Mouse (Mus musculus) liver, embryonic 11.5 days (tissue): ENCODE results near the gene Hesx1. TPM values are rescaled to one million over a fixed set of nuclear protein-coding genes. Genes with fewer than 3 reads are reported as not detected.
"Not testable (repeated sequence)": the region's sequence is repeated elsewhere in the genome, so short reads cannot be mapped to it uniquely, and the experiment has no call there.

Experiments
- ATAC-seq: fragments of 200-750 bp; cut with Nextera tagmentation; replicated peaks from 2 replicates; pipeline ENCODE4 v1.8.0; 2017; ENCODE audit warnings: moderate number of reproducible peaks, mild to moderate bottlenecking, moderate TSS enrichment, moderate library complexity; ENCODE audit not compliant: low FRiP score
- DNase-seq: peaks from one replicate; pipeline ENCODE4 v3.0.0-alpha.2; 2017; ENCODE audit warnings: low spot score
- H3K27ac ChIP-seq: fragments of 300-500 bp; sonication (generic); 2 replicates; pipeline ENCODE4 v1.5.1; 2014; ENCODE audit warnings: mild to moderate bottlenecking, low read depth, low read length, control low read depth
- H3K27me3 ChIP-seq: fragments of 300-500 bp; sonication (generic); replicated peaks from 2 replicates; pipeline ENCODE4 v1.6.1; 2014; ENCODE audit warnings: low read length, mixed read lengths; ENCODE audit not compliant: control insufficient read depth, insufficient read depth
- H3K36me3 ChIP-seq: fragments of 300-500 bp; sonication (generic); 2 replicates; pipeline ENCODE4 v1.6.1; 2014; ENCODE audit warnings: mild to moderate bottlenecking, low read length, moderate library complexity, mixed read lengths; ENCODE audit not compliant: control insufficient read depth, insufficient read depth
- H3K4me1 ChIP-seq: fragments of 300-500 bp; sonication (generic); replicated peaks from 2 replicates; pipeline ENCODE4 v1.6.1; 2014; ENCODE audit warnings: low read length, mixed read lengths; ENCODE audit not compliant: control insufficient read depth, insufficient read depth
- H3K4me2 ChIP-seq: fragments of 300-500 bp; sonication (generic); 2 replicates; pipeline ENCODE4 v1.6.1; 2014; ENCODE audit warnings: mild to moderate bottlenecking, control low read depth, moderate library complexity
- H3K4me3 ChIP-seq: fragments of 300-500 bp; sonication (generic); 2 replicates; pipeline ENCODE4 v1.5.1; 2014; ENCODE audit warnings: low read depth, low read length, control low read depth
- H3K9ac ChIP-seq: fragments of 300-500 bp; sonication (generic); 2 replicates; pipeline ENCODE4 v1.6.1; 2014; ENCODE audit warnings: low read depth, low read length, control low read depth
- H3K9me3 ChIP-seq: fragments of 300-500 bp; sonication (generic); 2 replicates; pipeline ENCODE4 v1.6.1; 2016; ENCODE audit warnings: low read length, inconsistent platforms, mixed read lengths; ENCODE audit not compliant: control insufficient read depth
- WGBS: fragments of 180-500 bp; shearing (Covaris S2); extraction: QIAGEN DNeasy Blood & Tissue Kit; methylation state at CpG from one replicate; pipeline ENCODE4 v1.1.7; 2014; 5-methylcytosine and 5-hydroxymethylcytosine counted together
- polyA plus RNA-seq: library from polyadenylated mRNA; unstranded; fragments of >200 nt; fragmentation: Nextera tagmentation; extraction: Ambion mirVana; gene quantifications from 2 replicates; pipeline ENCODE4 v1.2.1, GENCODE M21; 2014

The Hesx1 gene
- 18.0 and 22.0 TPM in 2 replicates for polyA plus RNA-seq

- Histone ChIP-seq H3K4me2 (peak within 1 kb of the TSS; percentile 71), H3K36me3 (no peaks in the 10 kb centered on the region), H3K9me3 (no peaks in the 10 kb centered on the region), H3K4me3 (peak within 1 kb of the TSS; percentile 44), H3K9ac (peak within 1 kb of the TSS; percentile 40; the same call in 1 of the 2 replicates), H3K27ac (peak within 1 kb of the TSS; percentile 19; the same call in 1 of the 2 replicates), H3K27me3 (no peaks in the 10 kb centered on the region), H3K4me1 (peaks cover 9% of the 10 kb centered on the region)
- peak; percentile 74 for ATAC-seq
- peak; percentile 67 for DNase-seq
- 4% methylated on average over 16 of the region's 16 CpGs for WGBS
Observed at GRCm38 (mm10) chr14:26994211-26994741, at the start of gene Hesx1. TSS of gene Hesx1 (plus strand) at chr14:26994416.

DNA sequence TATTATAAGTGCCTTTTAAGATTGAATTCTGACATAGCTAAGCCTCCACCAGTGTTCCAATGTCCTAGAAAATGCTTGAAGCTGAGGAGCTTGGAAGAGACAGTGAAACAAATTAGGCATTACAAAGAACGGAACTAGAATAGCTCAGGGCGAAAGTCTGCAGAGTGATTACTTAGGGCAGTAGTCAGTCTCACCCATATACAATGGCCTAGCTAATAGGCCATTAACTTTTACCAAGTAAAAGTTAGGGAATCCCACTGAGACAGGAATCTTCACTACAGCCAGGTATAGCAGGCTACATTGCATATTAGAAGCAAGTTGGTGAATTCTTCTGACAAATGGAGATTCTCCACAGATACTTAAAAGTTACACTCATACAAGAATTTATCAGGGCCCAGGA, 38.1 kb upstream of the Hesx1 start:
- H3K36me3 ChIP-seq, H3K27ac ChIP-seq, H3K9ac ChIP-seq, H3K4me2 ChIP-seq, DNase-seq, H3K9me3 ChIP-seq, H3K4me1 ChIP-seq, ATAC-seq, H3K4me3 ChIP-seq, H3K27me3 ChIP-seq: not testable (repeated sequence)
- 93% methylated on average over 2 of the region's 2 CpGs for WGBS

DNA sequence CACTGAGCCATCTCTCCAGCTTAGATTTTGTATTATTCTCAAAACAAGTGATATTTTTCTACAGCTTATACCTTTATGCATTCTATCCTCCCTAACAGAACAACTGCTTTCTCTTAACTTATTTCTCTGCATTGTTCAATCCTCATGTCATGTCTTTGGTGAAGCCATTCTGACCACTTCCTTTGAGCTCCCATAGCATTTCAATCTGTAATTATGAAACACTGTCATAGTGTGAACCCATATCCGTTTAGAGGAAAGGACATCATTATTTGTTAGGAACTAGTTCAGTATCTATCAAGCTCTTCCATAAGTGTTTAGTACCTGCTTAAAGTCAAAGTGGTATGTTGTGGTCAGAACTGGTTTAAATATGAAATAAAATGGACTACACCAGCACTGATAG, 33.7 kb upstream of the Hesx1 start:
- Histone ChIP-seq H3K27ac (no peak overlapping the region), H3K9me3 (no peaks in the 10 kb centered on the region), H3K4me2 (no peak overlapping the region), H3K9ac (no peak overlapping the region), H3K36me3 (no peaks in the 10 kb centered on the region), H3K27me3 (no peaks in the 10 kb centered on the region), H3K4me3 (no peak overlapping the region), H3K4me1 (no peaks in the 10 kb centered on the region)
- DNase-seq (no peak), ATAC-seq (no peak)
- WGBS: 81% methylated on average over 1 of the region's 1 CpGs

DNA sequence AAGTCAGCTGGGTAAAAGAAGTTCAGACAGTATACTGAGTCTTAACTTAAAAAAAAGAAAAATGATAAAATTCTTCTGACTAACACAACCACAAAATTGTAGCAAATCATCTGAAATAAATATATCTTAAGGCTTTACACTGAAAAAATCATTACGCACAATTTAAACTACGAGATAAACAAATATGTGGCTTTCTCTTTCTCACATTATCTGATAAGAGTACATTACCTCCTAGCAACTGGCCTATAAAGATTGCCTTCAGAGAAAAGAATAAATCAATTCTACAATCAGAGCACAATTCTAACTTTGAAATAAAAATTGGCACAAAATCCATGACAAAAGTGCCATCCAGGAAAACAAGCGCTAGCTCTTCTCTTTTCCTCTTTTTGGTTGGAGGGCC, 25.1 kb upstream of the Hesx1 start:
- H3K27me3 ChIP-seq: no peaks in the 10 kb centered on the region
- no peak overlapping the region for H3K9ac ChIP-seq
- no peaks in the 10 kb centered on the region for H3K9me3 ChIP-seq
- H3K4me2 ChIP-seq: peak overlapping the region; percentile 83
- DNase-seq (no peak), ATAC-seq (no peak)
- WGBS: 69% methylated on average over 3 of the region's 3 CpGs
- H3K4me1 ChIP-seq: peaks cover 2% of the 10 kb centered on the region; the same call in 1 of the 2 replicates
- no peaks in the 10 kb centered on the region for H3K36me3 ChIP-seq
- H3K4me3 ChIP-seq: peak overlapping the region; percentile 93
- H3K27ac ChIP-seq: no peak overlapping the region

DNA sequence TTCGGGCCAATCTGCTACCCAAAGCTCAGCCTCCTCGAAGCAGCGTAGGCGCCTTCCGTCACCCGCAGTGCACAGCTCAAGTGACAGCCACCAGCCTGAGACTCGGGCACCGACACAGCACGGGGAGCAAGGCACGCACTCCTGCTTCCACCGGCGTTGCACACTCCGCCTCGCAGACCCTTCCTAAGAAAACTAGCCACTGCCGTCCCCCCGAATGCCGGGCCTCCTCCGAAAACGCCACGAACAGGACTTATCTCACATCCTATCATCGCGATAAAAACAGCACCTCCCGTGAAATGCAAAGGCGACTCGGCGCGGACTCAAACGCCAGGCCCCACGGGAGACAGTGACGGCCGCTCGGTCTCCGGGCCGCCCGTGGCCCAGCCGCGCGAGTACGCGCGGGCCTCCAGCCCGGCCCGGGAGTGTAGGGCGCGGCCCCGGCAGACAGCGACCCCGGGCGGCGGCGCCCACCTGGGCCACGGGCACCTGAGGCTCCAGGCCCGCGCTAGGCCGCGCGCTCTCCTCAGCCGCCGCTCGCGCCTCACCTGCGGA, 24.3 kb upstream of the Hesx1 start:
- no peaks in the 10 kb centered on the region for H3K36me3 ChIP-seq
- peaks cover 2% of the 10 kb centered on the region; the same call in 1 of the 2 replicates for H3K4me1 ChIP-seq
- H3K27me3 ChIP-seq: no peaks in the 10 kb centered on the region
- DNase-seq (no peak), ATAC-seq (peak; percentile 84)
- H3K27ac ChIP-seq: peak overlapping the region; percentile 48
- peak overlapping the region; percentile 83 for H3K4me2 ChIP-seq
- peak overlapping the region; percentile 83 for H3K9ac ChIP-seq
- H3K9me3 ChIP-seq: no peaks in the 10 kb centered on the region
- under 1% methylated on average over 62 of the region's 62 CpGs for WGBS
- peak overlapping the region; percentile 93 for H3K4me3 ChIP-seq

GRCm38 (mm10) chr14:26970439-26970932, 23.7 kb upstream of the Hesx1 start:
- WGBS: under 1% methylated on average over 53 of the region's 53 CpGs
- Histone ChIP-seq H3K9ac (peak overlapping the region; percentile 83), H3K9me3 (no peaks in the 10 kb centered on the region), H3K4me1 (peaks cover 2% of the 10 kb centered on the region; the same call in 1 of the 2 replicates), H3K27me3 (no peaks in the 10 kb centered on the region), H3K4me2 (peak overlapping the region; percentile 83), H3K36me3 (no peaks in the 10 kb centered on the region), H3K4me3 (peak overlapping the region; percentile 93), H3K27ac (peak overlapping the region; percentile 48)
- DNase-seq: peak; percentile 98
- peak; percentile 98 for ATAC-seq

DNA sequence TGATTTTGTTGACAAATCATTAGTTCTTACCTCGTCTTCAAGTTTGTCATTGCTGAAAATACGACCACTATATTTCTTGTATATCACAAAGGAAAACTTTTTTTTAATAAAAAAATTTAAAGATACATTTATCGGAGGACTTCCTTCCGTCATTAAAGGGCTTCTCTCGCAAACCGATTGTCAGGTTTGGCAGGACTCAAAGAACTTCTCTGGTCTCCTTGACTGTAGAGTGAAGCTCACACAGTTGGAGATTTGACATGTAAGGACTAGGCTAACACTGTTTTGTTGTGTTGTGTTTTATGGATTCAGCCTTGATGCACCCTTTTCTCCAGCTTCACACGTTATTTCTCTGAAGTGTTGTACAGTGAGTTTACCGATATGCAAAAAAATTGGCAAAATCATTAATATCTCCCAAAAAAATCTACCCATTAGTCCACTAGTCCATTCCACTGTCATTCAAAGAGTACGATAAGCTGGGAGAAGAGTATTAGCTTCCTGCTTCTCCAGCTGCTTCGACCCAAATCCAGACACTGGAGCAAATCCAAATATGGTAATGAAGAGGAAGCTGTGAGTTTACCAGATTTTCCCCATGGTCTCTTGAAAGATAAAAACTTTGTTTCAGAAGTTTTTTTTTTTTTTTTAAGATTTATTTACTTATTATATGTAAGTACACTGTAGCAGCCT, 23.0 kb upstream of the Hesx1 start, which contains the start of gene Appl1:
Gene Appl1 (minus strand): TSS at position 127 of the 684 bp plus-strand sequence.
- H3K27ac ChIP-seq: peak within 1 kb of the TSS; percentile 48
- H3K27me3 ChIP-seq: no peaks in the 10 kb centered on the region
- DNase-seq (no peak), ATAC-seq (no peak)
- H3K4me3 ChIP-seq: peak within 1 kb of the TSS; percentile 93
- H3K9me3 ChIP-seq: no peaks in the 10 kb centered on the region
- WGBS: 33% methylated on average over 10 of the region's 10 CpGs
- H3K9ac ChIP-seq: peak within 1 kb of the TSS; percentile 83
- no peaks in the 10 kb centered on the region for H3K36me3 ChIP-seq
- peaks cover 2% of the 10 kb centered on the region; the same call in 1 of the 2 replicates for H3K4me1 ChIP-seq
- H3K4me2 ChIP-seq: peak within 1 kb of the TSS; percentile 83

DNA sequence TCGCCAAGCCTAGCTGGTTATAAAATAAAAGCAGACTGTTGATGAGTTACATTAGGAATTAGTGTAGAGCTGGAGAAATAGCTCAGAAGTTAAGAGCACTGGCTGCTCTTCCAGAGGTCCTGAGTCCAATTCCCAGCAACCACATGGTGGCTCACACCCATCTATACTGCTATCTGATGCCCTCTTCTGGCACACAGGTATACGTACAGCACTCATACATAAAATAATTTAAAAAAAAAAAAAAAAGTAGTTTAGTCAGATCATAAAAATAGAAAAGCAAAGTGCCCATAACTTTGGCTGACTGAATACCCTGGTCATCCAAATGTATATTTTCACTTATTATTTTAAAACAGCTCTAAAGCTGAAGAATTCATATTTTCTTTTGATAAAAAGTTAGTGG, 21.1 kb upstream of the Hesx1 start:
- Histone ChIP-seq H3K27ac (no peak overlapping the region), H3K9ac (no peak overlapping the region), H3K9me3 (no peaks in the 10 kb centered on the region), H3K36me3 (no peaks in the 10 kb centered on the region), H3K4me2 (no peak overlapping the region), H3K27me3 (no peaks in the 10 kb centered on the region), H3K4me3 (no peak overlapping the region), H3K4me1 (peaks cover 3% of the 10 kb centered on the region; the same call in 1 of the 2 replicates)
- 88% methylated on average over 2 of the region's 2 CpGs for WGBS
- DNase-seq (no peak), ATAC-seq (no peak)
